Mouse (Mus musculus): ENCODE results near the gene Ltn1.

GRCm38 (mm10) chr16:87455180-87455611, 22.8 kb upstream of the Ltn1 start:
- TF ChIP-seq CTCF (IDR thresholded peaks at IDR 0.05; ENCODE audit: insufficient read depth, low read depth, low read length): no peak
- peak; percentile 7; the same call in 1 of the 2 replicates for TF ChIP-seq POLR2A (IDR thresholded peaks at IDR 0.05; ENCODE audit: insufficient read depth, low read depth, low read length)

Data from olfactory bulb, adult 2 months (tissue).